Mouse (Mus musculus) B cell, adult 2 months (primary cell): Measurements from ENCODE around the gene Prpf18.

Source experiments
- DNase-seq, 2 experiments: peaks; one replicate each; pipeline ENCODE4 v3.0.0; 2022

The Prpf18 gene

DNA sequence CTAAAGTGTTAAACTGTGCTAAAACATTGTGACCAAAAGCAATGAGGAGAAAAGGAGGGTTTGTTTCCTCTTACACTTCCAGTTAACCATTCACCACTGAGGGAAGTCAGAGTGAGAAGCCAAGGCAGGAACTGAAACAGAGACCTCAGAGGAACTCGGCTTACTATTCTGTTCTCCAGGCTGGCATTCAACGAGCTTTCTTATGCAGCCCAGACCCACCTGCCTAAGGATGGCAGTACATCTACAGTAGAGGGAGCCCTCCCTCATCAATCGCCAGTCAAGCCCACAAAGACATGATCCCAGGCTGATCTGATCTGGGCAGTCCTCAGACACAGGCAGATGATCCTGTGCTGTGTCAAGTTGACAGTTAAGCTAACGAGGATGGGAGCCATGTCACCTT is 78.5 kb downstream of the Prpf18 start:
- no peak for DNase-seq

DNA sequence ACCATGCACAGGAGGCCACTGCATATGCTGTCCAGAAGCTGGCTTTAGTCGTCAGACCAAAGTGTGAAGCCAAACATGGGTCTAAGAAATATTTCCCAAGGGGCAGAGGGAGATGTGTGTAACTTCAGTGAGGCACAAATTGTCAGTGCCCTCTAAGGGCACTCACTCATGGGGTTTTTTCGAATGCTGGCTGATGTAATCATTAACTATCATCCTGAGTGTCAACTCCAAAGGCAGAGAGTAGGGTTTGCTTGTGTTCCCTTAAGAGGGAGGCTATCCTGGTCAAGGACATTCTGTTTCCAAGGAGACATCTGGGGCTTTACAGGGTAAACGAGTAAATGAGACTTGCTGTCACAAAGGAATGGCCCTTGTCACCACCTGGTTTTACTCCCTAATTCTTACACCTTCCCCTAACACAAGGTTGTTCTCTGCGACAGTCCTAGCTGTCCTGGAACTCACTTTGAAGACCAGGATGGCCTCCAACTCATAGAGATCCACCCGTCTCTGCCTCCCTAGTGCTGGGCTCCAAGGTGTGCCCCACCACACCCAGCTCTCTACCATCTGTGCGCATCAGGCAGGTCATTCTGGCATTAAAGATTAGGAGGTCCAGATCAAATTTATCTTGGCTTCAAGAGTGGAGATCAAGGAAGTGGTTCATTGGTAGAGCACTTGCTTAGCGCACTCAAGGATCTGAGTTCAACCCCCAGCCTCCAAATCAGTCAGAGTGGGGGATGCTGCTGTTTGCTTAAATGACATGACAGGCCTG is 79.2 kb downstream of the Prpf18 start:
- no peak for DNase-seq
